Mouse (Mus musculus) heart, postnatal 0 days (tissue): ENCODE measurements around the gene Jph4. TPM values are rescaled to one million over a fixed set of nuclear protein-coding genes. Genes with fewer than 3 reads are reported as not detected.

Experiments
- ATAC-seq: fragments of 200-750 bp; cut with Nextera tagmentation; 2 replicates; pipeline ENCODE4 v1.8.0; 2017; ENCODE audit warnings: low read depth, moderate number of reproducible peaks, moderate library complexity; ENCODE audit not compliant: insufficient read depth
- DNase-seq: peaks from one replicate; pipeline ENCODE4 v3.0.0-alpha.2; 2016; ENCODE audit warnings: low spot score
- H3K27ac ChIP-seq: fragments of 300-500 bp; sonication (generic); 2 replicates; pipeline ENCODE4 v1.5.1; 2014; ENCODE audit warnings: low read depth, mild to moderate bottlenecking
- H3K27me3 ChIP-seq: fragments of 300-500 bp; sonication (generic); 2 replicates; pipeline ENCODE4 v1.6.1; 2014; ENCODE audit warnings: low read length, mixed read lengths; ENCODE audit not compliant: control insufficient read depth, insufficient read depth
- H3K36me3 ChIP-seq: fragments of 300-500 bp; sonication (generic); replicated peaks from 2 replicates; pipeline ENCODE4 v1.6.1; 2014; ENCODE audit warnings: low read length, mixed read lengths; ENCODE audit not compliant: control insufficient read depth, insufficient read depth
- H3K4me1 ChIP-seq: fragments of 300-500 bp; sonication (generic); 2 replicates; pipeline ENCODE4 v1.6.1; 2014; ENCODE audit warnings: antibody characterized with exemption; ENCODE audit not compliant: control insufficient read depth, insufficient read depth
- H3K4me2 ChIP-seq: fragments of 300-500 bp; sonication (generic); 2 replicates; pipeline ENCODE4 v1.6.1; 2014; ENCODE audit warnings: low read depth, mild to moderate bottlenecking, low read length, moderate library complexity
- H3K4me3 ChIP-seq: fragments of 300-500 bp; sonication (generic); 2 replicates; pipeline ENCODE4 v1.5.1; 2014; ENCODE audit warnings: low read depth, low read length
- H3K9ac ChIP-seq: fragments of 300-500 bp; sonication (generic); replicated peaks from 2 replicates; pipeline ENCODE4 v1.6.1; 2014; ENCODE audit warnings: low read depth, low read length, mixed read lengths
- H3K9me3 ChIP-seq: fragments of 300-500 bp; sonication (generic); replicated peaks from 2 replicates; pipeline ENCODE4 v1.6.1; 2016; ENCODE audit warnings: low read length; ENCODE audit not compliant: control insufficient read depth
- CTCF ChIP-seq: IDR thresholded peaks from 2 replicates; pipeline ENCODE4 v1.5.1; 2016; ENCODE audit warnings: antibody characterized with exemption, control low read depth, low read depth
- EP300 ChIP-seq: IDR thresholded peaks from 2 replicates; pipeline ENCODE4 v1.6.1; 2016; ENCODE audit warnings: antibody characterized with exemption, low read depth
- WGBS: fragments of 180-500 bp; shearing (Covaris S2); extraction: QIAGEN DNeasy Blood & Tissue Kit; methylation state at CpG from one replicate; pipeline ENCODE4 v1.1.7; 2014; 5-methylcytosine and 5-hydroxymethylcytosine counted together
- polyA plus RNA-seq: library from polyadenylated mRNA; unstranded; fragments of >200 nt; fragmentation: Nextera tagmentation; extraction: Ambion mirVana; gene quantifications from 2 replicates; pipeline ENCODE4 v1.2.1, GENCODE M21; 2015
- total RNA-seq: library from RNA; depleted of rRNA; stranded (reverse); fragments of >200 nt; gene quantifications from 2 replicates; pipeline ENCODE4 v1.2.3, GENCODE M21; 2014; ENCODE audit warnings: low replicate concordance; rRNA removed

Gene Jph4
- 0.15 and 0.38 TPM in 2 replicates for total RNA-seq
- 0.03 and 0.10 TPM in 2 replicates for polyA plus RNA-seq

- ATAC-seq (no peak), DNase-seq (no peak)
- no peak for TF ChIP-seq CTCF
- TF ChIP-seq EP300: no peak
- WGBS: 11% methylated on average over 21 of the region's 21 CpGs
- Histone ChIP-seq H3K9me3 (no peaks in the 10 kb centered on the region), H3K4me2 (no peak within 1 kb of the TSS), H3K27me3 (peaks cover 51% of the 10 kb centered on the region), H3K36me3 (no peaks in the 10 kb centered on the region), H3K9ac (no peak within 1 kb of the TSS), H3K27ac (no peak within 1 kb of the TSS), H3K4me1 (peaks cover 13% of the 10 kb centered on the region), H3K4me3 (peak within 1 kb of the TSS; percentile 58)
Observed at GRCm38 (mm10) chr14:55116425-55117200, at the start of gene Jph4. Gene Jph4, minus strand, starts transcription at chr14:55116935.

DNA sequence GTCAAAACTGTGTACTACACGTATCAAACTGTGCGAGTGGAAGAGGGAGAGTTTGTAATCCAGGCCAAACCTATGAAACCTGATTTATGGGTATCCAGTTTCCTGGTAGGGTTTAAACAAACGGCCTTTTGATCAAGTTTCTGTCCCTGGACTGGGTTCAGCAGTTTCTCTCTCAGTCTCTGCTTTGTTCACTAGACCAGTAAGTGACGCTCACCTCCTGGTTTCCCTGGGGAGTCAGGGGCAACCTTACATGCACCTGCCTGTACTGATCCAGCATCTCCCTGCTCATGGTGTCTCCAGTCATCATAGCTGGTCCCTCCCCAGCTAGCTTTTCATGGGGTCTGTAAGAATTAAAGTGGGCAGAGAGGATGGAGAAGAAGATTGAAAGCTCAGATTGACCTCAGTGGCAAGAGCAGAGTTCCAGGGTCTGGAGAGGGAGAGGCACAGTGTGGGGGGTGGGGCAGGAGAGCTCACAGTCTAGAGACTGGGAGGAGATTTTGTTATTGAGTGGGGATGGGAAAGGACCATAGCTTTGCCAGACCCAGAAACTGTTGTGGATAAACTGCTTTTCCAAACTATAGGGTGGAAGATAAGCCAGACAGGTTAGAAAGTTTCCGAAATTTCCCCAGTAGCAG, 47.6 kb upstream of the Jph4 start:
- WGBS: 73% methylated on average over 5 of the region's 5 CpGs
- H3K27me3 ChIP-seq: no peaks in the 10 kb centered on the region
- H3K4me1 ChIP-seq: peaks cover 6% of the 10 kb centered on the region
- no peaks in the 10 kb centered on the region for H3K9me3 ChIP-seq
- H3K27ac ChIP-seq: no peak overlapping the region
- H3K4me3 ChIP-seq: no peak overlapping the region
- TF ChIP-seq EP300 (no peak), CTCF (no peak)
- no peak overlapping the region for H3K9ac ChIP-seq
- no peak overlapping the region for H3K4me2 ChIP-seq
- ATAC-seq (no peak), DNase-seq (no peak)
- H3K36me3 ChIP-seq: no peaks in the 10 kb centered on the region

DNA sequence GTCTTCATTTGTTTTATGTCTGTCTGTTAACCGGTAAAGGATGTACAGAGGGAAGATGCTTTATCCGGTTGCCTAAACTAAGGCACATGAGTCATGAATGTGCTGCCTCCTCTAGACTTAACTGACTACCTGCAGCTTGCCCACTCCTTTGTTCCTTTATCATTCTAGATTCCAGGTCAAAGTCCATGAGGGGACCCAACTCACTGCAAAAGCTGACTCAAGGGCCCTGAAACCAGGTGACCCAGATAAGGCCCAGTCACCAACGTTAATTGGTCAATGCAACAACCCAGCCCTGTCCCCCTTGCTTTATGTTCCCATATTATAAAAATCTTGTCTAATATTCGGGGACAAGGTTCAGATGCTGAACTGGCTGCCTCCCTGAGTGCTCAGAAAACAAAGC, 45.4 kb upstream of the Jph4 start:
- Histone ChIP-seq H3K27me3 (no peaks in the 10 kb centered on the region), H3K4me1 (peaks cover 6% of the 10 kb centered on the region), H3K4me3 (no peak overlapping the region), H3K36me3 (no peaks in the 10 kb centered on the region), H3K9me3 (no peaks in the 10 kb centered on the region), H3K9ac (no peak overlapping the region), H3K4me2 (no peak overlapping the region), H3K27ac (no peak overlapping the region)
- WGBS: 68% methylated on average over 4 of the region's 4 CpGs
- TF ChIP-seq EP300 (no peak), CTCF (no peak)
- DNase-seq (no peak), ATAC-seq (no peak)

GRCm38 (mm10) chr14:55161098-55161634, 44.4 kb upstream of the Jph4 start:
- TF ChIP-seq CTCF: peak; percentile 91
- no peak for TF ChIP-seq EP300
- WGBS: 26% methylated on average over 14 of the region's 14 CpGs
- Histone ChIP-seq H3K9me3 (no peaks in the 10 kb centered on the region), H3K36me3 (no peaks in the 10 kb centered on the region), H3K4me2 (peak overlapping the region; percentile 42; the same call in 1 of the 2 replicates), H3K4me1 (peaks cover 6% of the 10 kb centered on the region), H3K27me3 (no peaks in the 10 kb centered on the region), H3K4me3 (no peak overlapping the region), H3K9ac (no peak overlapping the region), H3K27ac (0 out of 2 replicates have a peak overlapping the region, but pooled peaks have one; percentile 13)
- peak; percentile 91 for ATAC-seq
- DNase-seq: peak; percentile 80

DNA sequence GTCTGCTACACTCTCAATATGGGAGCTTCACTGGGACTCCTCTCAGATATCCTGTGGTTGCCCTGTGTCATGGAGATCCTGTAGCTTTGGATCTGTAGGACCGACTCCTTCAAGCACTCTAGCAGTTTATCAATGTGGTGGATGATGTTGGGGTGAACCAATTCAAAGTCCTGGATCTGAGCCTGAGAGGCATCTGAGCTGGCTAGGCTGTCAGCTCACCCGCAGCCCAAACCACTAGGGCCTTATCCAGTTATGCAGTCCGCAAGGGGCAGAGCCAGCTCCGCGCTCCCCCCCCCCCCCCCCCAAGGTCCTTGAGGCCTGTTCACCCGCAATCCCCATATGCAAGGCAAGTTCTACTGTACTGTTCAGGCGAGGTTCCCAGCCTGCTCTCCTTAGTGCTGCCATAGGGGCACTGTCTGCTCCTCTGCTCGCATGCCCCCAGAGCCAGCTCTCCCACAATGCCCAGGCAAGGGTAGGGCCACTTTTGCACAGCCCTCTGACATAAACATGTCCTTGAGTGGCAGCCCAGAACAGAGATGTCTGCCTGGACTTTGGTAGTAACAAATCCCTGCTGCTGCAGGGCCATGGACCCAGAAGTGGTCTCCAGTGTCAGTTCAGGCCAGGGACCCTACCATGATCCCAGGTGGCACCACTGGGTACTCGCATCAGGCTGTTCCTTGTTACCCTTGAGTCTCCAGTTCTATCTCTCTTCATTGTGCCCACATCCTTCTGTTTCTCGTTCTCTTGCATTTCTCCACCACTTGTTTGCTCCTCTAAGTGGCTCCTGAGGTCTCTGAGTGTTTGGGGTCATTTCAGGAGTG, 43.7 kb upstream of the Jph4 start:
- Histone ChIP-seq H3K36me3 (no peaks in the 10 kb centered on the region), H3K4me3 (no peak overlapping the region), H3K4me1 (peaks cover 6% of the 10 kb centered on the region), H3K9ac (no peak overlapping the region), H3K27ac (0 out of 2 replicates have a peak overlapping the region, but pooled peaks have one; percentile 13), H3K27me3 (no peaks in the 10 kb centered on the region), H3K9me3 (no peaks in the 10 kb centered on the region), H3K4me2 (0 out of 2 replicates have a peak overlapping the region, but pooled peaks have one; percentile 42)
- TF ChIP-seq EP300 (no peak), CTCF (no peak)
- ATAC-seq (no peak), DNase-seq (no peak)
- 66% methylated on average over 10 of the region's 10 CpGs for WGBS
